Mouse (Mus musculus) left cerebral cortex, adult 18-20 months (tissue): ENCODE results near the gene Gm9903. TPM values are rescaled to one million over a fixed set of nuclear protein-coding genes. Genes with fewer than 3 reads are reported as not detected.

Experiments used
- DNase-seq, 2 experiments: peaks; one replicate each; pipeline ENCODE4 v3.0.0; 2021 to 2022; ENCODE audit warnings: low spot score in 2 of 2, mixed read lengths in 1 of 2
- long read RNA-seq, 2 experiments: library from polyadenylated mRNA; stranded (forward); transcript quantifications; one replicate each; pipeline ENCODE4 v2.0.0; 2021
- total RNA-seq, 2 experiments: library from RNA; stranded (reverse); gene quantifications; 2 replicates each; pipeline ENCODE4 v1.2.3; 2021

Gene Gm9903
- 1 to 10 TPM in 1 of 2 experiments, under 1 TPM in 1; 0.67 to 1.1 TPM for total RNA-seq
- long read RNA-seq, experiment 1 = 0 reads
- long read RNA-seq, experiment 2 = 0 reads

DNA sequence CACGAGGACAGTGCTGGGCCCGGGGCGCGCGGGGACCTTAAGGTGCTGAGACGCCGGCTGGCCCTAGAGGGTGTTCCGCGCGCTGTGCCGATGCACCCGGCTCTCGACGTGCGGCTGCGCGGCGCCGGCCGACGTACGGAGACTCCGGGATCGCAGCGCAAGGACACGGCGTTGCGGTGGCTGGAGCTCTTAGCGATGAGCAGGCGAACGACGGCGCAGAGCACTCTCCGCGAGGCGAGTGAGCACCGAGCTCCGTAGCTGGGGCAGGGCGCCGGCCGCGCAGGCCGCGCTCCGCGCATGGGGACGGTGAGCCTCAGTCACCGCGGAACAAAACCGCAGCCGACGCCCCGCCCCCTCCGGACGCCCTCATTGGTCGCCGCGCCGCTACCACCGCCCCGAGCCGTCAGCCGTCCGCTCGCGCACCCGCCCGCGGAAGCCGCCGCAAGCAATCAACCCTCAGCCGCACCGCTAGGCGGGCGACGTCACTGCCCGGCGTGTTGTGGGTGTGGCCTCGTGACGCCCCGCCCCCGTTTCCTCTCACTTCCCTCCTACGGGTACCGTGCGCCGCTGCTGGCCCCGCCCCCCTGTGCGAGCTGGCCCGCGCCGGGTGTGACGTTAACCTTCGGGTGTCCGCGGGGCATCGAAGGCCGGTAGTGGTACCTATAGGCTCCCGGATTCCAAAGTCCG, at the start of gene Gm9903, which contains the start of gene Fam53a:
Gene Gm9903 (plus strand): TSS at position 625 of the 687 bp plus-strand sequence.
Gene Fam53a (minus strand): TSS at position 335 of the 687 bp plus-strand sequence.
- peak; percentile 100 for DNase-seq

DNA sequence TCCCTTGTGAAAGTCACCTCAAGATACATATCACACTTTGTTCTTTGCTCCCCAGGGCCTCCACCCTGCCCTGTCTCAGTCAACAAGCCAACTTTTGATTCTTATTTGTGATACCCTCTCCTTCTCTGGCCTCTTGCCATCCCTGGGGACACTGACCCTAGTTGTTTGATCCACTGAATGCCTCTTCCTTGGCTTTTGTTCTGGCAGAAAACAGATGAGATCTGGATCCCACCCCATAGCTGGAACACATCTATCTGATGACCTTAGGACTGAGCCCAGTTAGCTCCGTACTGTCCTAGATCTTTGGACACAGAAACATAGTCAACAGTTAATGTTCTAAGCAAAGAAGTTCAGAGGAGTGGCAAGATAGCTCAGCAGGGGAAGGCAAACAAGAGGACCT, 49.4 kb upstream of the Gm9903 start:
- DNase-seq = no peak

DNA sequence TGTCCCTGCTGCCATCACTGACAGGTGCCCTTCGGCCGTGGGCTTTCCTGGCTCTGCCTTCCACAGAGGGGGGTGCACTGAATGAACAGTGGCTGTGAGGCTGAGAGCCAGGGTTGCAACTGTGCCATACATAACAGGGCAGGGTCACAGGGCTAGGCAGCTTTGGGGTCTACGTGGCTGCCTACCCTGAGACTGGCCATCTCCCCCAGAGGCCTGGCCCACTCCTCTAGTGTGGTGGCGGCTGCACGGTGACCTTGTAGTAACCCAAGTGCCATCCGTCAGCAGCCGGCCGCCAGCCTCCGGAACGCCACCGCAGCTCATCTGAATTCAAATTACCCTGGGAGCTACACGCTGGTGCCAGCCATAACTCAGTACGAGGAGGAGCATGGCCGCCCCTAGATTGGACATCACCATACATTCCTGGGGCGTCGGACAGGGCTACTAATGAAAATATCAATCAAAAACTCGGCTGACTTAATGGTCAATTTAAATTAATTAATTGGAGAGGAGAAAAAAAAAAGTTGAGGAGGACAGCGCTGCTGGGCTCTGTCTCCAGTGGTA, 42.1 kb upstream of the Gm9903 start:
- DNase-seq = no peak

DNA sequence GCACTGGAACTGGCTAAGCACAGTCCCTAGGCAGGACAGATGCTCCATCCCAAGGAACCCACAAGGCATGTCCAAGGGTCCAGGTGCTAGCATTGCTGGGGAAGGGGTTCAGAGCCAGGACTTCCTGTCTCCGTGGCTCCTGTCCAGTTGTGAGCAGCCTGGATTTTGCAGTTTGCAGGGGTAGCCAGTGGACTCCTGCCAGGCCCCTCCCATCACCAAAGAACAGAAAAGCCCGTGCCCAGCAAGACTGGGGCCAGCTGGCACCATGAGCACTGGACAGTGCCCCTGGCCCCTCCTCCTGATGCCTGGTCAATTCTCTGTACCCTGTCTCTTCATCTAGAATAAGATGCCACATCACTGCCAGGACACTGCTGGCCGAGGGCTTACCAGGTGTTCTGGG, 41.7 kb upstream of the Gm9903 start:
- DNase-seq = no peak

DNA sequence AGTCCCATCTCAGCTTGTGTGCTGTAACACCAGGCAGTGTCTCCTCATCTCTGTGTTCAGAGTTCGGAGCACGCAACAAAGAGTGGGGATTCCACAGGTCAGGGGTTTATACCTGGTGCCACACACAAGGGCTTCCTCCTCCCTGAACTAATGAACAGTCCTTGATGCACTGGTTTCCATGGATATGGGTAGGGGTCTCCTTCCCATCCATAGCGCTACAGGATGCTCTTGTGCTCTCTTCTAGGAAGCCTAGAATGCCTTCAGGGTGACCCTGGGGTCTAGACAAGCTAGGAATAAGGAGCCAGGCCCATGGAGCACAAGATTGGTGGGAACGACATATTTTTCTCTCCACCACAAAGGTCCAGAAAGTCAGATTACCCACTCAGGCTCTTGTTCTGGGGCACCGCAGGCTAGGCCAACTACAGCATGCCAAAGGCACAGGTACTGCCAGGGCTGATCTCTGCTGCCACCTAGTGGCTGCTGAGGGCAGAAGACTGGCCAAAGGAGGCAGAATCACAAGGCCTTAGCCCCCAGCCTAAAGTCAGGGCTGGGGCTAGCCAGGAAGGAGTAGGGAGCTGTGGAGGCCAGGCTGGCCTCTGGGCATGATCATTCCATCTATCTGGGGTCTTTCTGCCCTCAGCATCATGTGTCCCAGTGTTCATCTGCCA, 40.4 kb upstream of the Gm9903 start:
- DNase-seq = peak; percentile 65 to 72

DNA sequence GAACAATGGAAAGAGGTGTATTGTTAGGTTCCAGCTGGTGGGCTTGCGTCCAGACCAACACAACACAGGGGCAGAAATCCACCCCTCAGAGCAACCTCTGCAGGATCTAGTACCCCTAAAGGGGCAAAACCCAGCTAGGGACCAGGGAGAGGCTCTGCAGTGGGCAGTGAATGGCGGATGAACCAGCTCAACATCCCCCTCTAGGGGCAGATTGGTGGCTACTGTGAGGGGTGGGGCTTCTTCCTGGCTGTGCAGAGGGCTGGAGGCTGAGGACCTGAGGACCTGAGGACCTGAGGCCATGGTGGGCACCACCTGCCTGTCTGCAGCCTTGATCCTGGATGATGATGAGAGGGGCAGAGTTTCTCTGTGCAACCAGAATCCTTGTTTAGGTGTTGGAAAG, 36.1 kb upstream of the Gm9903 start:
- DNase-seq = no peak

DNA sequence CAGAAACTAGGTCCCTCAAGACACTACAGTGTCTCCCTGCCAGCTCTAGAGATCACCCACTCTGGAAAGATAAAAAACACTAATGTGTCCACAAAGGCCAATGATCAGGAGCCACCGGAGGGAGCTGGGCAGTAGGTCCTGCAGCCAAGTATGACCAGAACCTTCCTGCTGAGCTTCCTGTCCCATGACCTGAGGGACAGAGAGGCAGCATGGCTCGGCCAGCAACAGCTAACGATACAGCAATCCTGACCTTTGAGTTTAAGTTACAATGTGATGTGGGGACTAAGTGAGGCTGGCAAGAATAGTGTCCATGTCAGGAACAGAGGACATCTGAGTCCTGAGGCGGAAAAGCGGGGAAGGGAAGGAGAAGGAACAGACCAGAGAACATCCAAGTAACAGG, 24.4 kb upstream of the Gm9903 start:
- DNase-seq = no peak

DNA sequence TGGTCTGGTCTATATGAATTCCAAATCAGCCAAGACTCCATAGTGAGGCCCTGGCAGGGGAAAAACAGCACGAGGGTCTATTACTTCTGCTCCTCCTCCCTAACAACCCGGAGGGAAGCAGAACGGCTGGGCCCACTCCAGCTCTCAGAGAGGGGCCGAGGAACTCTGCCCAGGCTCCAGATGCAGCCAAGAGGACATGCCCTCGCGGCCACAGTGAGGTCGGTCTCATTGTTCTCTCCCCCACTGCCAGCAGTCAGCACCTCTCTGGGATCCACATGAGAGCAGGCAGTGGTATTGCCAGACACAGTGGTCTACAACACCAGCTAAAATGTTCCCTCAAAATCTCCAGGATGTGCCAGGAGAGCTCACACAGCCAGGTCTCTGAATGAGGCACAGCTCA, 23.1 kb upstream of the Gm9903 start:
- no peak for DNase-seq

DNA sequence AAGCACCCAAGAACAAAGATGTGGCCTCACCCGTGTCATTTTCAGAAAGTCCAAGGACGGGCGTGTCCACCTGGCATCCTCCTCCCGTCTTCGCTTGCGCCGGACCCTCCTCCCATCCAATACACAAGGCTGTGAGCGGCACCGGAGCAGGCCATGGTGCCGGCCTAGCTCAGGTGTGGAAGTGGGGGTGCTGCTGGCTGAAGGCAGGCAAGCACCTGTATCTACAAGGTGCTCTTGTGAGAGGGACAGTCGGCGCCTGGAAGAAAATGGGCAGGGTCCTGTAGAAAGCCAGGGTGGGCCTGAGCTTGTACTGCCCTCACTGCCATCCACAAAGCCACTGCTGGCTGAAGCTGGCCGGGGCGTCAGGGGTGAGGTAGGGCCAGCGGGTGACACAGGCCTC, 22.3 kb upstream of the Gm9903 start:
- no peak for DNase-seq

DNA sequence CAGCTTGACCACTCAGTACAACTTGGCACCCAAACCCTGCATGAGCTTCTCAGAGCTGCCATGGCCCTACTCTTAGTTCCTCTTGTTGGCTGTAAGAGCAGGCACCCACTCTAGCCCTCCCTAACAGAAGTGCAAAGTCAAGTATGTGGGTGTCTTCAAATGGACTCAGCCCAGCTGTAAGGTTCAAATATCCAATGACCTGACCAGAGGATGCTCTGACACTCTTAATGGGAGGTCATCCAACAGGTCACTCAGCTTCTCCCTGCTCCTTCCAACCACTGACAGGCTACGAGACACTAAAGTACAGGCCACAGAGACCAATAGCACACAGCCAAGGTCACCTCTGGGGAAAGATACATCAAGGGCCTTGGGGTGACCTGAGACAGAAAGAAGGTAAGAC, 20.5 kb upstream of the Gm9903 start:
- DNase-seq = no peak

DNA sequence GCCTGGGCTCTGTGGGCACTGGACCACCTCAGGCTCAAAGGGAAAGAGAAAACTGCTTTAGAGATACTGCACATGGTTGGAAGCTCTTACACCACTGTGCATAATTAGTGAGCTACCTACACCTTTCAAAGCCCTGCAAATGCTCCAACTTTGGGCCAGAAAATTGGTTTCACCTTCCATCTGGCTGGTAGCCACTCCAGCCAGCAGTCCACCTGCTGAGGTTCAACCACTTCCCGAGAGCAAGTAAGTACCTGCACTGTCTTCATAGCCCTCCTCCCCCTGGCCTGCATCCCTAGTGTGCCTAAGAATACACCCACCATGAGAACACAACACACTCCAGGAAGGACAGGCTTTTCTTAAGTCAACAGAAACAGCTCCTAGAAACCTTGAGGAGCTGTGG, 17.9 kb upstream of the Gm9903 start:
- DNase-seq = no peak

DNA sequence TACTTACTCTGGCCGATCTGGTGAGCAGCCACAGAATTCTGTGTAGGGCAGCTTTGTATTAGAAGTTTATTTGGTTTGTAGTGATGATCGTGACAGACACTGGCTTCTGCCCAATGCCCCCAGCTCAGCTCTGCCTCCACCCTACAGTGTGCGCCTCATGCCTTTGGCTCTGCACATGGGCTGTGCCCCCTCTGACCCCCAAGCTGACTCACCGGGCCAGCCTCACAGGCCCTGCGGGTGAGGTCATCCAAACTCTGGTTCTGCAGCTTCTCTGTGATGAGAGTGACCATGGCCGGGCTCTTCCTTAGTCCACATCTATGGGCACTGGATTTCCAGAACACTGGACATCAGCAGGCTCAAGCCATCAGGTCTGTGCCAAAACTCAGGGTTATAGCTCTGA, 15.3 kb upstream of the Gm9903 start:
- no peak for DNase-seq

DNA sequence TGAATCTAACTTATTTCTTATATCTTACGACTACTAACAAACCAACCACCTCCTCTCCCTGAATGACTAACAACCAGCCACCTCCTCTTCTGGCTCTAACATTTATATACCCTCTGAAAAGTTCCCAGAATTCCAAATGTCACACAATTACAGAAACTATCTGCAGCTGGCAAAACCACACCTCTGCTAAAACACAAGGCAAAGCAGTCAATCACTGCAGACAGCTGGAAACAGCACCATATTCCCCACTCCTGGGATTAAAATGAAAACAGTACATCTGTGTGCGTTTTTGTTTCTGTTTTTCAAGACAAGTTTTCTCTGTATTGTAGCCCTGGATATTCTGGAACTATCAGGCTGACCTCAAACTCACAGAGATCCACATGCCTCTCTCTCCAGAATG, 7.1 kb upstream of the Gm9903 start:
- no peak for DNase-seq

DNA sequence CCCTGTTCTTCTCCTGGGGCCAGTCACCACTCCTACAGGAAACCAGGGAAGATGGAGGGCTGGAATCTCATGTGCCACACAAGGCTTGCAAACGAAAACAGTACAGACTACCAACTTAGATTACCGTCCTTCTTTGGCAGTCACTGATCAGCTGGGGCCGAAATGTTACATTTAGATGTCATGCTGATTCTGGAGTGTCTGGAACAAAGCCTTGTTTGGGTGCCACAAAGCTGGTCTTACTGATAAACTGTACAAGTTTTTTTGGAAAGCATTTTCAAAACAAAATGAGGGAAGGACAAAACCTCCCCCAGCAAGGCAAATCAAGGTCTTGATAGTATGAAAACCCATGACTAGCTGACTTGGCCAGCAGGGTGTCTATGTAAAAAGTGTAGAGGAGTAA, 6.0 kb upstream of the Gm9903 start:
- no peak for DNase-seq

DNA sequence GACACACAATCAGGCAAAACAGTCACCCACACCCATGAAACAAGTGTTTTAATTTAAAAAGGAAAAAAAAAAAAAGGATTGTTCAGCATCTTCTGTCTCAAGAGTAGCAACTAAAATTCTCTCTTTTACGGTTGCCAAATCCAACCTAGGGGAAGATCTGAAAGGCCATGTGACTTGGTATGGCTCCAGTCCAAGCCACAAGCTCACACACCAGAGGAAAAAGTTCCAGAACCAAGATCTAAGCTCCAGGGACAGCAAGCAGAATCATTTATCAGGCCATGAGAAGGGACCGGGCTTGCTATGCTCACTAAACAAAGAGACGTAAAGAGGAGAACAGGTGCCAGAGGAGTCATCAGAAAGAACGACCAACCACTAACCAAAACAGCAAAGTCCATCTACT, 1.8 kb upstream of the Gm9903 start:
- DNase-seq = no peak

DNA sequence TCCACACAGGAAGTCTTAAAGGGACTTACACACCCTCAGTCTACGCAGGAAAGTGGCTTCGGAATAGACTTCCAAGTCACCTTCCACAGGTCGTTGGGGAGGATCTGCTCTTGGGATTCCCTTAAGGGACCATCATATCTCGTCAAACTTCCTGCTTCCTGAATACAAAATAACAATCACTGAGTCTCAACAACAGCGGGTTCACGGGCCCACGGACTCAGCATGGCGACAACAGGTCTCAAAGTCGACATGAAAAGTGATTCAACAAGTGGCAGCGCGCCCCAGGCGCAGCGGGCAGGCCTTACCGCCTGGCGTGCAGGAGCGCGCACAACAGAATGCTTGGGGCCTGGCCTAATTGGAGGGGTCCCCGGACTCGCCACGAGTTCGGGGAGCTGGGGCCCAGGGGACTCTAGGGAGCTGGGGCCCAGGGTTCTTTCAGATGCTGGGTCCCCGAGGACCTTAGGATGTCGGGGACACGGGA, 865 bp upstream of the Gm9903 start:
- peak in 1 of 2 experiments; percentile 24 for DNase-seq

DNA sequence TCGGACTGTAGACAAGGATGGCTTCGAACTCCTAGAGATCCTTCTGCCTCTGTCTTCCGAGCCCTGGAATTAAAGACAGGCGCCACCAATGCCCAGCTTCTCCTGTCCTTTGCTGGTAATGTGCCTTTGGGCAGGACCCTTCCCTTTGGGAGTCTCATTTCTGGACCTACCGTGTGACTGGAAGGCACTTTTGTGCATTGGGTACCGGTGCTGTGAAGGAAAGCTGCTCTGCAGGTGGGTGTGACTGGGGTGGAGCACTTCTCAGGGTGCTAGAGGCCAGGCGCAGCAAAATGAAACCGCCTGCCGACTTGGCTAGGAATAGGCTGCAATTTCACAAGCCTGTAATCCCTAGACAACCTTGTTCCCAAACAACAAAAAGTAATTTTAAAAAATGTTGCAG, 336 bp downstream of the Gm9903 start:
- peak in 1 of 2 experiments; percentile 30 for DNase-seq

DNA sequence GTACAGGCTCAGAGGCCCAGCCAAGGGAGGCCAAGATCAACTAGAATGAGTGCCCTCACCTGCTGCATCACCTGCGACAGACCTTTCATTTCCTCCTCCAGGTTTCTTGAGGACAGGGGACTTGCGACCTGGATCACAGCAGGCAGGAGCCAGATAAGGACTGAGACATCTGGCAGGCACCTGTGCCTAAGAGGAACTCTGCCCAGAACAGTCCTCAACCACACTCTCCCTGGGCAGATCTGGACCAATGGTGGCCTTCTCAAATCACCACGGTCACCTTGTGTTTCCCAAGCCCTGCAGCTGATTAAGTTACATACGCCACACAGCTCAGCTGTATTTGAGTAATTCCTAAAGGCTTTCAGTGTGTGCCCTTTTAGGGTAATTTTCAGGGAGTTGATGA, 890 bp downstream of the Gm9903 start:
- no peak for DNase-seq

DNA sequence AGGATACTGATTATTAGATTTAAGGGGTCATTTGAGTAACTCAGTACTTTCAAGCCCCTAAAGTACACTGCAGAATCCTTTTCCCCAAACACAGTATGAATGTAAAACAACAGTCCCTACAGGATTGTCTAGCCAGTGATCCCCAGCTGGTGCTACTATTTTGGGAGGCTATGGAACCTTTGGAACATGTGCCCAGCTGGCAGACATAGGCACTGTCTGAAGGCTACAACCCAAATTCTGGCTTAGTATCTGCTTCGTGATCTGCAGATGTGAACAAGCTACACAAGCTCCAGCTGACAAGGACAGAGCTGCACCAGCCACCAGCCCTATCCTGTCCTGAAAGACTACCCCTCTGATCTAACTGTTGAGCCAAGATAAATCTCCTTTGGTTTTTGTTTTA, 2.8 kb downstream of the Gm9903 start:
- DNase-seq = no peak

DNA sequence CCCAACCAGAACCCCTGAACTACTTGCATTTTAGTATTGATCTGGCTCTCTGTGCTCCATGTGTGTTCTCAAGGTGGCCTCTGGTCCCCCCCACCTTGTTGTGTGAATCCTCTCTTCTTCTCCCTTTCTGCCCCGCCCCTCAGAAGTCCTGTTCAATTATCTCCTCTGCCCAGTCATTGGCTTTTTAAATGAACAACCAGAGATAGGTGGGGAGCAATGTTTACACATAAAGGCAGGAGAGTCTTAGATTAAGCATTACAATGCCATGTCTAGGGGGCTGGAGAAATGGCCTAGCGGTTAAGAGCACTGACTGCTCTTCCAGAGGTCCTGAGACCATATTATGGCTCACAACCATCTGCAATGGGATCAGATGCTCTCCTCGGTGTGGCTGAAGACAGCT, 5.6 kb downstream of the Gm9903 start:
- no peak for DNase-seq

DNA sequence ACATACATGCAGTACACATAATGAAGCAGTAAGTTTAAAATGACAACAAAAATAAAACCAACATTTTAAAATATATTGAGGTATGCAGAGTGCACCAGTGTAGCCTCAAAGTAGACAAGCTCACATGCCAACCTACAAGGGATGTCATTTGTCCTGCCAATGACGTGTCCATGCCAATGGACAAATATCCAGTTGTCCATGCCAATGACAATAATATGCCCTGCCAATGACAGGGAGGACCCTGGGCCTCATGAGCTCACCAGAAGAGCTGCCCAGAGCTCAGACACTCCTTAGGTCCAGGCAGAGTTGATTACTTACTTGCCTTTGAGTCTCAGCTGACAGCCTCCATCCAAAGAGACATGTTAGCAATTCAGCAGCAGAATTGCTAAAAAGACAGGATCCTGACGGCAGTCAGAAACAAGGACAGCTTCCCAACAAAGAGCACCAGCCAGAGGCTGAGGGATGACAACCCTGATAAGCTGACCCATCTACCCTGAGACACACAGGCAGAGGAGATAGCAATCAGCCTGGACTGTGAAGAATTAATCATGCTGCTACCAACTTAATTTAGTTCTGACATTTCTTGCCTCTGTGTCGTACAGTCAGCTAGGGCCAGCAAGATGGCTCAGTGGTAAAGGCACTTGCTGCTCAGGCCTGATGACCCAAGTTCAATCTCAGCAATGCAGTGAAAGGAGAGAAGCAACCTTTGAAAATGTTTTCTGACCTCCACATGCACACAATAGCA, 8.1 kb downstream of the Gm9903 start:
- no peak for DNase-seq

DNA sequence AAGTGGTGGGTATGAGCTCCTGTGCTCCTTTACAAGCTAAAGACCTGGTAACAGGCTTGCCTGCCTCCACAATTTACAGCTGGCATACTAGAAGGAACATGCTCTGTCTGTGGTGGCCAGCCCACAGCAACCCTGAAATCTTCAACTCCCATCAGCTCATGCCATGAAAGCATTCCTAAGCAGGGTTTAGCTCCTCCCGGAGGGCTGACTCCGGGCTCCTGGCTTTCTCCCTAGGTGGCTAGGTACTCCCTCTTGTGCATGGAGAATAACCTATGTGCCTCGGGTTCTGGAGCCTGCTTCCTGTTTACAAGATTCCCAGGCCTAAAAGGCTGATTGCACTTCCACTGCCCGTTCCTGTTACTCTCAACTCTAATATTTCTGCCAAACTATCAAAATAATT, 9.1 kb downstream of the Gm9903 start:
- no peak for DNase-seq
